ENCODE assay signal across 9 mouse cellular contexts in genomic region chr13:31806428-31806832, GRCm38 (mm10). TPM values are rescaled to one million over a fixed set of nuclear protein-coding genes. Genes with fewer than 3 reads are reported as not detected.
DNase-seq lines count a peak whose midpoint lies in the region; ATAC-seq lines count a peak whose summit lies in the region.
"Had no signal": no experiment of that assay in that cellular context is flagged by ENCODE, and none has a peak within 500 bp of the region (broad histone marks: within the 10 kb centered on the region; RNA-seq: fewer than 3 reads in every experiment).

Foxc1 (plus strand) TSS chr13:31806633.

- peak; percentile 55 for DNase-seq in layer of hippocampus, adult 11-12 months (ENCODE audit: low spot score)
- DNase-seq in layer of hippocampus, adult 9-10 months (ENCODE audit: low spot score): no peak
- DNase-seq in embryo, embryonic 10.5 days (ENCODE audit: low spot score): peak; percentile 92
- DNase-seq in gastrocnemius, postnatal 36 days: peak; percentile 77 to 78
- peak; percentile 79 for DNase-seq in testis, postnatal 14 days (ENCODE audit: low spot score)

- H3K9ac ChIP-seq in intestine, embryonic 15.5 days: peak within 1 kb of the TSS; percentile 55
- peak within 1 kb of the TSS; percentile 78 for H3K9ac ChIP-seq in limb, embryonic 15.5 days
- H3K9ac ChIP-seq in midbrain, embryonic 15.5 days: peak within 1 kb of the TSS; percentile 24; the same call in 1 of the 2 replicates

- peak within 1 kb of the TSS; percentile 100 for H3K4me2 ChIP-seq in intestine, embryonic 15.5 days (replicated peaks)
- peak within 1 kb of the TSS; percentile 92 for H3K4me2 ChIP-seq in limb, embryonic 15.5 days
- peak within 1 kb of the TSS; percentile 73 for H3K4me2 ChIP-seq in midbrain, embryonic 15.5 days

- intact Hi-C loops in gastrocnemius, postnatal 36 days (cut with DNase I): no loop called here

- under 1% methylated on average over 39 of the region's 40 CpGs for WGBS in intestine, embryonic 15.5 days
- WGBS in limb, embryonic 15.5 days: under 1% methylated on average over 40 of the region's 40 CpGs
- WGBS in midbrain, embryonic 15.5 days: under 1% methylated on average over 40 of the region's 40 CpGs

- no peaks in the 10 kb centered on the region for H3K36me3 ChIP-seq in intestine, embryonic 15.5 days
- H3K36me3 ChIP-seq in limb, embryonic 15.5 days: no peaks in the 10 kb centered on the region
- no peaks in the 10 kb centered on the region for H3K36me3 ChIP-seq in midbrain, embryonic 15.5 days (replicated peaks)

- H3K4me1 ChIP-seq in intestine, embryonic 15.5 days (replicated peaks): peaks cover 31% of the 10 kb centered on the region
- H3K4me1 ChIP-seq in limb, embryonic 15.5 days: peaks cover 58% of the 10 kb centered on the region
- H3K4me1 ChIP-seq in midbrain, embryonic 15.5 days: peaks cover 44% of the 10 kb centered on the region

- H3K4me3 ChIP-seq in intestine, embryonic 15.5 days (replicated peaks): peak within 1 kb of the TSS; percentile 62
- peak within 1 kb of the TSS; percentile 68 for H3K4me3 ChIP-seq in limb, embryonic 15.5 days
- H3K4me3 ChIP-seq in midbrain, embryonic 15.5 days: peak within 1 kb of the TSS; percentile 42

- 0 out of 2 replicates have a peak within 1 kb of the TSS, but pooled peaks have one; percentile 17 for H3K27ac ChIP-seq in intestine, embryonic 15.5 days
- H3K27ac ChIP-seq in limb, embryonic 15.5 days: peak within 1 kb of the TSS; percentile 97
- H3K27ac ChIP-seq in midbrain, embryonic 15.5 days: peak within 1 kb of the TSS; percentile 60

- peak; percentile 91 for ATAC-seq in intestine, embryonic 15.5 days
- peak; percentile 89 for ATAC-seq in limb, embryonic 15.5 days (ENCODE audit: insufficient number of reproducible peaks, low FRiP score, low TSS enrichment, low read depth)
- ATAC-seq in midbrain, embryonic 15.5 days (replicated peaks): peak; percentile 74

- H3K9me3 ChIP-seq in intestine, embryonic 15.5 days: no peaks in the 10 kb centered on the region
- no peaks in the 10 kb centered on the region for H3K9me3 ChIP-seq in limb, embryonic 15.5 days
- H3K9me3 ChIP-seq in midbrain, embryonic 15.5 days: no peaks in the 10 kb centered on the region

- H3K27me3 ChIP-seq in intestine, embryonic 15.5 days (replicated peaks): peaks cover 83% of the 10 kb centered on the region
- H3K27me3 ChIP-seq in limb, embryonic 15.5 days: peaks cover 57% of the 10 kb centered on the region
- H3K27me3 ChIP-seq in midbrain, embryonic 15.5 days (replicated peaks): peaks cover 84% of the 10 kb centered on the region

RNA-seq across cellular contexts. Expression of gene Foxc1, which starts in this region (rescaled TPM):
- under 1 TPM; 0.56 to 0.76 TPM for total RNA-seq in gastrocnemius, postnatal 36 days (2021)
- polyA plus RNA-seq in intestine, embryonic 15.5 days (2015; fragmentation: Nextera tagmentation; extraction: Ambion mirVana): 0.19 and 0.23 TPM in 2 replicates
- polyA plus RNA-seq in limb, embryonic 15.5 days (2015; fragmentation: Nextera tagmentation; extraction: Ambion mirVana): 2.0 and 3.1 TPM in 2 replicates
- polyA plus RNA-seq in midbrain, embryonic 15.5 days (2015; fragmentation: Nextera tagmentation; extraction: Ambion mirVana): 1.6 and 1.7 TPM in 2 replicates
- total RNA-seq: MEL had no signal

Comparison
In these comparisons a context has a peak if more than half of its experiments do, and no peak if none do; other contexts are left out.
1. Peak in DNase-seq in gastrocnemius, postnatal 36 days; RNA of the gene not detected or under 1 TPM.
2. Peak in ATAC-seq, H3K4me3 ChIP-seq, H3K27ac ChIP-seq, H3K9ac ChIP-seq and H3K4me2 ChIP-seq in intestine, embryonic 15.5 days; RNA of the gene not detected or under 1 TPM.
3. H3K27ac ChIP-seq: peak in every context shown above with its lines; median percentile 97 in limb, embryonic 15.5 days; 60 in midbrain, embryonic 15.5 days; 17 in intestine, embryonic 15.5 days.
4. H3K9ac ChIP-seq: peak in every context shown above with its lines; median percentile 78 in limb, embryonic 15.5 days; 55 in intestine, embryonic 15.5 days; 24 in midbrain, embryonic 15.5 days.